Mouse (Mus musculus): ENCODE data around the gene Ppia. TPM values are rescaled to one million over a fixed set of nuclear protein-coding genes. Genes with fewer than 3 reads are reported as not detected.
"Not testable (repeated sequence)": the region's sequence is repeated elsewhere in the genome, so short reads cannot be mapped to it uniquely, and the experiment has no call there.

The Ppia gene
- 5,074 and 5,744 TPM in 2 replicates for polyA plus RNA-seq (2015; fragmentation: Nextera tagmentation; extraction: Ambion mirVana)

DNA sequence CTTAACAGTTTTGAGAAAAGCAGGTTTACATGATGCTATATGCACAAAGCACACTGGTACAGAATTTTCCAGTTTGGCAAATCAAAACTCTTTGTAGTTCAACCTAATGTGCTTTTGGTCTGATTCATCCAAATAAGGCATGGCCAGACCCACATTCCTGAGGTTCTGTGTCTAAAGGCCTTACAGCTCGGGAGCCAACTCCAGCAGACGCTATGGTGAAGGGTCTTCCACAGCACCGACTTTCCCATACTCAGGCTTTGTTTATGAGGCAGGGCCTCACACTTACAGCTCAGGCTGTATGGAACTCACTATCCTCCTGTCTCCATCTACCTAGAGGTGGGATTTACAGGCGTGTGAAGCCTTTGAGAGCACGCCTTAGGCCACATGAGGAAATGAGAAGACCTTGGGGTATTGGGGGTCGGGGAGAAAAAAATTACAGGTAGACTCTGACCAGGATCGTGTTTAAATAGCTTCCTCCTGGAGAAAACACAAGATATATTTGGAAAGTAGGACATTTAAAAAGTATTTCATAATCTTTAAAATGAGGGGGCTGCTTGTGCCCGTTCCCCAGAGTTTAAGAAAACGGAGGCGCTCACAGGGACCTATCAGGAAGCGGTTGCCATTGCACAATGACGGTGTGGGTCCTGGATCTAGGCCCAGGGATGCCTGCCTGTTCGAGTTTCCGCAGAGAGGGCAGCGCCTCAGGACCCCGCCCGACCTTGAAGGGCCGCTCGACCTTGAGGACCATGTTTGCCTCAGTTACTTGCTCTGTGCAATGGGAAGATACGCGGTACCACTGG lies at the start of gene Ppia:
Gene Ppia (plus strand): TSS at position 693 of the 800 bp plus-strand sequence.
- H3K4me3 ChIP-seq (replicated peaks), result peak within 1 kb of the TSS; percentile 94
- H3K4me2 ChIP-seq, result peak within 1 kb of the TSS; percentile 92
- H3K9ac ChIP-seq, result peak within 1 kb of the TSS; percentile 93
- H3K4me1 ChIP-seq, result peaks cover 13% of the 10 kb centered on the region; the same call in 1 of the 2 replicates
- peak; percentile 44 for ATAC-seq (ENCODE audit: insufficient read depth, low FRiP score, low read depth)
- H3K9me3 ChIP-seq, result no peaks in the 10 kb centered on the region
- WGBS, result 7% methylated on average over 21 of the region's 21 CpGs
- peak within 1 kb of the TSS; percentile 98 for H3K27ac ChIP-seq
- H3K27me3 ChIP-seq (replicated peaks), result no peaks in the 10 kb centered on the region
- peaks cover 13% of the 10 kb centered on the region for H3K36me3 ChIP-seq

GRCm38 (mm10) chr11:6365885-6366284 lies 49.4 kb upstream of the Ppia start:
- Histone ChIP-seq H3K9me3 (no peaks in the 10 kb centered on the region), H3K27me3 (replicated peaks) (no peaks in the 10 kb centered on the region), H3K9ac (no peak overlapping the region), H3K4me2 (peak overlapping the region; percentile 23; the same call in 1 of the 2 replicates), H3K4me3 (replicated peaks) (no peak overlapping the region), H3K27ac (no peak overlapping the region), H3K36me3 (no peaks in the 10 kb centered on the region), H3K4me1 (0 out of 2 replicates have a peak, but pooled peaks cover 7% of the 10 kb centered on the region)
- peak; percentile 82; the same call in 1 of the 2 replicates for ATAC-seq (ENCODE audit: insufficient read depth, low FRiP score, low read depth)
- 23% methylated on average over 11 of the region's 11 CpGs for whole genome bisulfite sequencing

DNA sequence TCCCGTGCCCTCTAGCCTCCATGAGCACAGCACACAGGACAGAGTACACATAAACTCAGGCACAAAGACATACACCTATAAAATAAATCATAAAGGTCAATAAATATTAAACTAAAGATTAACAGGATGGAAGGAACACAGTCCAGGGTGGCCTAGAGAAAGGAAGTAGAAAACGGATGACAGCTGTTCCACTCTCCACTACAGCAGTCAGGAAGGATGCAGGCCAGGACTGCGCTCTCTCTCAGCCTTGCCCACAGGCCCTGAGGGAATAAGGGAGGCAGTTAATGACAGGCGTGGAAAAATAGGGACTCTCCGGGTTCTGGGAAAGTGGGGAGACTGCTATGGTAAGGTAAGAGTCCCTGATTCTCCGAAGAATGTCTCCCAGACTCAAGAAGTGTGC lies 48.8 kb upstream of the Ppia start:
- no peak for ATAC-seq (ENCODE audit: insufficient read depth, low FRiP score, low read depth)
- Histone ChIP-seq H3K27me3 (replicated peaks) (no peaks in the 10 kb centered on the region), H3K36me3 (no peaks in the 10 kb centered on the region), H3K9me3 (no peaks in the 10 kb centered on the region), H3K4me1 (0 out of 2 replicates have a peak, but pooled peaks cover 7% of the 10 kb centered on the region), H3K4me2 (no peak overlapping the region), H3K27ac (no peak overlapping the region), H3K9ac (no peak overlapping the region), H3K4me3 (replicated peaks) (no peak overlapping the region)
- 59% methylated on average over 6 of the region's 6 CpGs for WGBS

- no peak for ATAC-seq (ENCODE audit: insufficient read depth, low FRiP score, low read depth)
These were observed 48.1 kb upstream of the Ppia start for GRCm38 (mm10) chr11:6367156-6367555.

GRCm38 (mm10) chr11:6367986-6368385 lies 47.3 kb upstream of the Ppia start:
- H3K4me1 ChIP-seq; H3K36me3 ChIP-seq; H3K9ac ChIP-seq; H3K4me3 ChIP-seq (replicated peaks); H3K9me3 ChIP-seq; H3K27me3 ChIP-seq (replicated peaks); ATAC-seq (ENCODE audit: insufficient read depth, low FRiP score, low read depth); H3K4me2 ChIP-seq; H3K27ac ChIP-seq: not testable (repeated sequence)
- 83% methylated on average over 5 of the region's 5 CpGs for WGBS

More at GRCm38 (mm10) chr11:6367156-6367555, 48.1 kb upstream of the Ppia start:
- Histone ChIP-seq H3K9ac (no peak overlapping the region), H3K27ac (peak overlapping the region; percentile 26; the same call in 1 of the 2 replicates), H3K4me3 (replicated peaks) (no peak overlapping the region), H3K4me2 (no peak overlapping the region), H3K27me3 (replicated peaks) (no peaks in the 10 kb centered on the region), H3K9me3 (no peaks in the 10 kb centered on the region), H3K4me1 (0 out of 2 replicates have a peak, but pooled peaks cover 7% of the 10 kb centered on the region), H3K36me3 (no peaks in the 10 kb centered on the region)
- WGBS, result 40% methylated on average over 4 of the region's 4 CpGs

DNA sequence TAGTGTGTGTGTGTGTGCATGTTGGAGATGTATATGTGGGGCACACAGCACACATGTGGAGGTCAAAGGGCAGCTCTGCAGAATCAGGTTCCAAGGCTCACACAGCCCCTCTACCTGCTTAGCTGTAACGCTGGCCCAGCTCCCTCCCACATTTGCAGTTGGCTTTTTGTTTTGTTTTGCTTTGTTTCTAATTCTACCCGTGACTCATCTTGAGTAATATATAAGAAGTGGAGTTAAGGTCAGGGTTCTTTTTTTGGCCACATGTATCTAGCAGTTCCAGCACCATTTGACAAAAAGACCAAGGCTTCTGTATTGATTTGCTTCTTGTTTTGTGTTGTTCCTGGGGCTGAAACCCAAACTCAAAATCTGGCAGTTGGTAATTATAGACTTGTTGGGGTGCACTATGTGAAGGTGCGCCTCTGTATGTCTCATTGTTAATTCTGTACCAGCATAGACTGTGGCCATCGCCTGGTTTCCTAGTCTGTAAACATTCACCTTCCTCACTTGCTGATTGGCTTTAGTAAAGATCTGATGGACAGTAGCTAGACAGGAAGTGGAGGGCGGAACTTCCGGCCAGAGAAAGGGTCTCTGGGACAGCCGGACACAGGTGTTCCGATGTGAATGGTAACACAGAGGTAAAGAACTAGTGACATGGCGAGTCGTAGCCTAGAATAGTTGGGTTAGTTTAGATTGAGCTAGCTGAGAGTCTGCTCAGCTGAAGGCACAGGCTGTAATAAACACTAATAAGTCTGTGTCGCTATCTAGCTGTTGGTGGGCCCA lies 43.7 kb upstream of the Ppia start:
- 74% methylated on average over 11 of the region's 11 CpGs for WGBS
- Histone ChIP-seq H3K4me1 (0 out of 2 replicates have a peak, but pooled peaks cover 1% of the 10 kb centered on the region), H3K27ac (no peak overlapping the region), H3K9me3 (no peaks in the 10 kb centered on the region), H3K36me3 (no peaks in the 10 kb centered on the region), H3K4me3 (replicated peaks) (no peak overlapping the region), H3K9ac (no peak overlapping the region), H3K4me2 (no peak overlapping the region), H3K27me3 (replicated peaks) (no peaks in the 10 kb centered on the region)
- no peak for ATAC-seq (ENCODE audit: insufficient read depth, low FRiP score, low read depth)

GRCm38 (mm10) chr11:6372784-6373183 lies 42.5 kb upstream of the Ppia start:
- no peaks in the 10 kb centered on the region for H3K27me3 ChIP-seq (replicated peaks)
- H3K9ac ChIP-seq, result no peak overlapping the region
- 83% methylated on average over 9 of the region's 9 CpGs for WGBS
- H3K27ac ChIP-seq, result no peak overlapping the region
- no peaks in the 10 kb centered on the region for H3K36me3 ChIP-seq
- H3K9me3 ChIP-seq, result no peaks in the 10 kb centered on the region
- ATAC-seq (ENCODE audit: insufficient read depth, low FRiP score, low read depth), result no peak
- no peak overlapping the region for H3K4me3 ChIP-seq (replicated peaks)
- H3K4me1 ChIP-seq, result no peaks in the 10 kb centered on the region
- H3K4me2 ChIP-seq, result no peak overlapping the region

GRCm38 (mm10) chr11:6380916-6381315 lies 34.3 kb upstream of the Ppia start:
- H3K4me1 ChIP-seq, result no peaks in the 10 kb centered on the region
- H3K4me3 ChIP-seq (replicated peaks), result no peak overlapping the region
- H3K9me3 ChIP-seq, result no peaks in the 10 kb centered on the region
- no peaks in the 10 kb centered on the region for H3K27me3 ChIP-seq (replicated peaks)
- ATAC-seq (ENCODE audit: insufficient read depth, low FRiP score, low read depth), result no peak
- H3K27ac ChIP-seq, result no peak overlapping the region
- H3K4me2 ChIP-seq, result no peak overlapping the region
- no peaks in the 10 kb centered on the region for H3K36me3 ChIP-seq
- 82% methylated on average over 6 of the region's 6 CpGs for WGBS
- H3K9ac ChIP-seq, result no peak overlapping the region

GRCm38 (mm10) chr11:6388126-6388725 lies 27.0 kb upstream of the Ppia start:
- Histone ChIP-seq H3K4me2 (peak overlapping the region; percentile 90; the same call in 1 of the 2 replicates), H3K4me3 (replicated peaks) (peak overlapping the region; percentile 76), H3K9ac (no peak overlapping the region), H3K9me3 (no peaks in the 10 kb centered on the region), H3K27me3 (replicated peaks) (no peaks in the 10 kb centered on the region), H3K27ac (peak overlapping the region; percentile 98), H3K4me1 (peaks cover 12% of the 10 kb centered on the region; the same call in 1 of the 2 replicates), H3K36me3 (no peaks in the 10 kb centered on the region)
- ATAC-seq (ENCODE audit: insufficient read depth, low FRiP score, low read depth), result no peak
- WGBS, result 89% methylated on average over 6 of the region's 6 CpGs

DNA sequence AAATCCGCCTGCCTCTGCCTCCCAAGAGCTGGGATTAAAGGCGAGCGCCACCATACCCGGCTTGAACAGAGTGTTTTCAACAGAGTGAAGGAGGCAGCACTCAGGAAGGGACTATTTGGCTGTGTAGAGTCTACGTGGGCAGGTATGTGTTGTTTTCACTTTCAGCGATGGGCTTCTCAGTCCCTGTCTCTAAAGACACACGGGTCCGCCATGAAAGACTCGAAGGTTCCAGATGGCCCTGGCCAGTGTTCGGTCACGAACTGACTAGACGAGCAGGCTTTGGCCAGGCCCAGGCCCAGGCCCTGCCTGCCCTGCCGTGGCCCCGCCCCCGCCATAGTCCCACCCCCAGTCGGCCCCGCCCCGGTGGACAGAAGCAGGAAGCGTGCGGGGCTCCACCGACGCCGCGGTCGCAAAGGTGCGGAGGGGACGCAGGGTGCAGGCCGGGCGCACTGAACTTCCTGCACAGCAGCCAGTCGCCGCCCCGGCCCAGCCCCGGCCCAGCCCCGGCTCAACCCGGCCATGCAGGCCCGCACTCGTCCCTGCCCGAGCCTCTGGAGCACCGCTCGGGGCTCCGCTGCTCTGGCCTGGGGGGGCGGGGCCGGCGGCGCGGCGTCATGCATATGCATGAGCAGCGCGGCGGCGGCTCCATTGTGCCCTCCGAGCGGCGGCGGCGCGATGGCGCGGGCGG lies 26.4 kb upstream of the Ppia start, which contains the start of gene Zmiz2:
Gene Zmiz2 (plus strand): TSS at position 349 of the 688 bp plus-strand sequence.
- peak within 1 kb of the TSS; percentile 90 for H3K4me2 ChIP-seq
- peak within 1 kb of the TSS; percentile 76 for H3K4me3 ChIP-seq (replicated peaks)
- H3K9me3 ChIP-seq, result no peaks in the 10 kb centered on the region
- H3K27ac ChIP-seq, result peak within 1 kb of the TSS; percentile 98
- peak; percentile 98 for ATAC-seq (ENCODE audit: insufficient read depth, low FRiP score, low read depth)
- 5% methylated on average over 60 of the region's 60 CpGs for WGBS
- peaks cover 12% of the 10 kb centered on the region; the same call in 1 of the 2 replicates for H3K4me1 ChIP-seq
- no peaks in the 10 kb centered on the region for H3K36me3 ChIP-seq
- peak within 1 kb of the TSS; percentile 92 for H3K9ac ChIP-seq
- no peaks in the 10 kb centered on the region for H3K27me3 ChIP-seq (replicated peaks)

DNA sequence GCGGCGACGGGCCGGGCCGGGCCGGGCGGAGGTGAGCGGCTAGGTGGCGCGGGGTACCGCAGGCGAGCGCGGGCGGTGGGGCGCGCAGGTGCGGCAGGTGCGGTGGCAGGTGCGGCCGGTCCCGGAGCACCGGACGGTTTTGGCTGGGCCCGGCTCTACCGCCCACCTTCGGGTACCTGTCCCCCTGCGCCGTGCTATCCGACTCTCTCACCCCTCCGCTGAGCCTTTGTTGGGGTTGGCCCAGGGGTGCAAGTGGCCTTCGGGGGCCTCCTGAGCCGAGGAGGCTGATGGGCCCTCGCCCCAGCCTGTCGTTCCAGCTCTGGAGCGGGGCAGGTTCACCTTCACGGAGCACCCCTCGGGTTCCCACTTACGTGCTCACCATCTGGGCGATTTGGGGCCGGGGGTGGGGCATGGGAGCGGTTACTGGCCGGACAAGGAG lies 25.7 kb upstream of the Ppia start:
- Histone ChIP-seq H3K4me1 (peaks cover 12% of the 10 kb centered on the region; the same call in 1 of the 2 replicates), H3K9me3 (no peaks in the 10 kb centered on the region), H3K36me3 (no peaks in the 10 kb centered on the region), H3K4me2 (peak overlapping the region; percentile 90), H3K4me3 (replicated peaks) (peak overlapping the region; percentile 76), H3K27ac (peak overlapping the region; percentile 98), H3K9ac (peak overlapping the region; percentile 92), H3K27me3 (replicated peaks) (no peaks in the 10 kb centered on the region)
- WGBS, result under 1% methylated on average over 42 of the region's 43 CpGs
- 0 out of 2 replicates have a peak, but pooled peaks have one; percentile 0 for ATAC-seq (ENCODE audit: insufficient read depth, low FRiP score, low read depth)
